Mouse (Mus musculus): ENCODE data around the gene Gab2.

DNA sequence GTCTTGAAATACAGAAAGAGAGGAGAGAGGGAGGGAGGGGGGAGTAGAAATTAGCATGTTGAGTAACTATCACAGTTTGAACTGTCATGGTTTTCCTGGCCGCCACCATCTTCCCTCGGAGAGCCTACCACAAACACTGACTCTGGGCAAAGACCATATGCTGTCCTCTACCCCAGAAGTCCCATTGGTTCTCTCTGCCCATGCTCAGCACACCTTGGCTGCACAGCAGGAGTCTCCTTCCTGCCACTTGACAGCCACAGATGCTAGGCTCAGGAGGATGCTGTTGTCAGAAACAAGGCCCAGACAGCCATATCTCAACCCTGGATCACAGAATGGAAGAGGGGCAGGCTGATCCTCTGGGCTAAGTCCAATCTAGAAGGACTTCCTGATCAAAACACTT, 253.0 kb downstream of the Gab2 start:
- TF ChIP-seq CTCF (IDR thresholded peaks at IDR 0.05; ENCODE audit: control insufficient read depth, insufficient read depth, low read length): no peak
- TF ChIP-seq POLR2A (IDR thresholded peaks at IDR 0.05; ENCODE audit: borderline replicate concordance, control insufficient read depth, low read depth, low read length): no peak

Data from bone marrow, adult 2 months (tissue).